Mouse (Mus musculus) G1E (cell line): ENCODE data around the gene Anxa4.

Experiments
- CTCF ChIP-seq: IDR thresholded peaks from 2 replicates; pipeline ENCODE4 v1.5.1; 2012; ENCODE audit warnings: low read depth, low read length, inconsistent platforms, mixed read lengths
- GATA1 ChIP-seq: IDR thresholded peaks from 2 replicates; pipeline ENCODE4 v1.6.1; 2012; ENCODE audit warnings: borderline replicate concordance, low read length, inconsistent platforms, mixed read lengths
- TAL1 ChIP-seq: conservative IDR thresholded peaks from 2 replicates; pipeline ENCODE4 v1.6.1; 2012; ENCODE audit warnings: low read depth, low read length, inconsistent platforms, mixed read lengths

DNA sequence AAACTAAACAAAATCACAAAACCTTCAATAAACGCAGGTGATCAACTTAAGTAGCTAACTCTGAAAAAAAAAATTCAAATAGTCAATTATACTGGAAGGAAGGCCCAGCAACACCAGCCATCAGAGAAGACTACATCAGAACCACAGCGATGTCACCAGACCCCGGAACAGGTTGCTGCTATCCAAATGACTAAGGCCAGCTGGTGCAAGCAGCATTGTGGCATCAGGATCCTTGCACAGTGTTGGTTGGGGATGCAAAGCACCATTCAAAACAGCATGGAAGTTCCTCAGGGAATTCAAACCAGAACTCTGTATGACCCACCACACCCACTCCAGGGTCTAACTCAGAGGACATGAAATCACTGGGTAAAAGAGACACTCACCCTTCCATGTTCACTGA is 6.8 kb downstream of the Anxa4 start:
- no peak for TF ChIP-seq CTCF
- TF ChIP-seq TAL1, result no peak
- no peak for TF ChIP-seq GATA1
